Mouse (Mus musculus) frontal cortex, postnatal 36 days (tissue): ENCODE results near the gene Samt1.
"Not testable (repeated sequence)": the region's sequence is repeated elsewhere in the genome, so short reads cannot be mapped to it uniquely, and the experiment has no call there.

Experiments
- DNase-seq, 2 experiments: peaks; one replicate each; pipeline ENCODE4 v3.0.0; 2022; ENCODE audit warnings: low spot score in 2 of 2

The Samt1 gene

GRCm38 (mm10) chrX:154012540-154012939, at the start of gene Samt1:
Samt1 (minus strand) TSS chrX:154012640.
- DNase-seq: not testable (repeated sequence)

GRCm38 (mm10) chrX:154054939-154055338, 42.5 kb upstream of the Samt1 start, which contains the start of gene Gm10057:
Gm10057 (minus strand) TSS chrX:154055039.
- not testable (repeated sequence) for DNase-seq

GRCm38 (mm10) chrX:154033727-154034126, 21.3 kb upstream of the Samt1 start, which contains the start of gene 4921511M17Rik:
4921511M17Rik (minus strand) TSS chrX:154033827.
- not testable (repeated sequence) for DNase-seq

GRCm38 (mm10) chrX:153976914-153977313, 35.5 kb downstream of the Samt1 start:
- not testable (repeated sequence) for DNase-seq

GRCm38 (mm10) chrX:153976467-153976866, 36.0 kb downstream of the Samt1 start:
- DNase-seq: not testable (repeated sequence)

GRCm38 (mm10) chrX:153974450-153974849, 38.0 kb downstream of the Samt1 start:
- peak in 1 of 2 experiments; percentile 4 for DNase-seq

GRCm38 (mm10) chrX:153952866-153953265, 59.6 kb downstream of the Samt1 start:
- DNase-seq: not testable (repeated sequence)
